Mouse (Mus musculus): ENCODE data around the gene Ube2m. TPM values are rescaled to one million over a fixed set of nuclear protein-coding genes. Genes with fewer than 3 reads are reported as not detected.

The Ube2m gene
- polyA plus RNA-seq, 1 experiment from 2014 or later, result 199 TPM

GRCm38 (mm10) chr7:13001584-13001983, 36.5 kb downstream of the Ube2m start:
- Histone ChIP-seq H3K36me3 (ENCODE audit: control insufficient read depth, insufficient read depth, low read length) (no peaks in the 10 kb centered on the region; the same call in none of the 2 replicates), H3K27me3 (ENCODE audit: control insufficient read depth, insufficient read depth, low read length) (no peaks in the 10 kb centered on the region), H3K9me3 (ENCODE audit: control insufficient read depth, low read length) (no peaks in the 10 kb centered on the region), H3K4me2 (ENCODE audit: low read depth, severe bottlenecking) (no peak overlapping the region), H3K4me3 (ENCODE audit: low read depth, low read length) (no peak overlapping the region), H3K9ac (ENCODE audit: low read length) (no peak overlapping the region), H3K27ac (replicated peaks; ENCODE audit: low read depth, low read length) (no peak overlapping the region), H3K4me1 (ENCODE audit: control insufficient read depth, insufficient read depth, low read length) (no peaks in the 10 kb centered on the region)
- no peak for DNase-seq (ENCODE audit: low spot score)
- 85% methylated on average over 1 of the region's 1 CpGs for WGBS
- ATAC-seq (ENCODE audit: insufficient number of reproducible peaks, low FRiP score, low TSS enrichment, low read depth), result no peak

- DNase-seq (ENCODE audit: low spot score) (no peak), ATAC-seq (ENCODE audit: insufficient number of reproducible peaks, low FRiP score, low TSS enrichment, low read depth) (no peak)
- Histone ChIP-seq H3K4me1 (ENCODE audit: control insufficient read depth, insufficient read depth, low read length) (no peaks in the 10 kb centered on the region), H3K27ac (replicated peaks; ENCODE audit: low read depth, low read length) (no peak within 1 kb of the TSS), H3K4me3 (ENCODE audit: low read depth, low read length) (no peak within 1 kb of the TSS), H3K27me3 (ENCODE audit: control insufficient read depth, insufficient read depth, low read length) (no peaks in the 10 kb centered on the region), H3K36me3 (ENCODE audit: control insufficient read depth, insufficient read depth, low read length) (no peaks in the 10 kb centered on the region; the same call in 1 of the 2 replicates), H3K9ac (ENCODE audit: low read length) (no peak within 1 kb of the TSS), H3K4me2 (ENCODE audit: low read depth, severe bottlenecking) (no peak within 1 kb of the TSS), H3K9me3 (ENCODE audit: control insufficient read depth, low read length) (no peaks in the 10 kb centered on the region)
- WGBS, result 85% methylated on average over 3 of the region's 3 CpGs
Measured at GRCm38 (mm10) chr7:12998851-12999250, 39.2 kb downstream of the Ube2m start, which contains the start of gene Trim28. Gene Trim28 (plus strand): TSS chr7:12999114.

GRCm38 (mm10) chr7:12998053-12998452, 40.0 kb downstream of the Ube2m start, which contains the start of gene Slc27a5:
Gene Slc27a5 (minus strand): TSS chr7:12998192.
- Histone ChIP-seq H3K4me1 (ENCODE audit: control insufficient read depth, insufficient read depth, low read length) (no peaks in the 10 kb centered on the region), H3K27me3 (ENCODE audit: control insufficient read depth, insufficient read depth, low read length) (no peaks in the 10 kb centered on the region), H3K9me3 (ENCODE audit: control insufficient read depth, low read length) (no peaks in the 10 kb centered on the region), H3K36me3 (ENCODE audit: control insufficient read depth, insufficient read depth, low read length) (no peaks in the 10 kb centered on the region), H3K9ac (ENCODE audit: low read length) (no peak within 1 kb of the TSS), H3K4me2 (ENCODE audit: low read depth, severe bottlenecking) (no peak within 1 kb of the TSS), H3K4me3 (ENCODE audit: low read depth, low read length) (no peak within 1 kb of the TSS), H3K27ac (replicated peaks; ENCODE audit: low read depth, low read length) (no peak within 1 kb of the TSS)
- DNase-seq (ENCODE audit: low spot score) (no peak), ATAC-seq (ENCODE audit: insufficient number of reproducible peaks, low FRiP score, low TSS enrichment, low read depth) (no peak)
- 86% methylated on average over 5 of the region's 5 CpGs for WGBS

GRCm38 (mm10) chr7:12997230-12997629, 40.8 kb downstream of the Ube2m start:
- H3K4me3 ChIP-seq (ENCODE audit: low read depth, low read length), result no peak overlapping the region
- no peak overlapping the region for H3K4me2 ChIP-seq (ENCODE audit: low read depth, severe bottlenecking)
- no peaks in the 10 kb centered on the region for H3K4me1 ChIP-seq (ENCODE audit: control insufficient read depth, insufficient read depth, low read length)
- no peak for DNase-seq (ENCODE audit: low spot score)
- H3K9ac ChIP-seq (ENCODE audit: low read length), result no peak overlapping the region
- H3K36me3 ChIP-seq (ENCODE audit: control insufficient read depth, insufficient read depth, low read length), result no peaks in the 10 kb centered on the region
- ATAC-seq (ENCODE audit: insufficient number of reproducible peaks, low FRiP score, low TSS enrichment, low read depth), result no peak
- H3K27ac ChIP-seq (replicated peaks; ENCODE audit: low read depth, low read length), result no peak overlapping the region
- no peaks in the 10 kb centered on the region for H3K9me3 ChIP-seq (ENCODE audit: control insufficient read depth, low read length)
- no peaks in the 10 kb centered on the region for H3K27me3 ChIP-seq (ENCODE audit: control insufficient read depth, insufficient read depth, low read length)
- 66% methylated on average over 5 of the region's 5 CpGs for WGBS

- Histone ChIP-seq H3K9ac (ENCODE audit: low read length) (no peak overlapping the region), H3K4me3 (ENCODE audit: low read depth, low read length) (no peak overlapping the region), H3K9me3 (ENCODE audit: control insufficient read depth, low read length) (no peaks in the 10 kb centered on the region), H3K4me1 (ENCODE audit: control insufficient read depth, insufficient read depth, low read length) (no peaks in the 10 kb centered on the region), H3K36me3 (ENCODE audit: control insufficient read depth, insufficient read depth, low read length) (no peaks in the 10 kb centered on the region), H3K27me3 (ENCODE audit: control insufficient read depth, insufficient read depth, low read length) (no peaks in the 10 kb centered on the region), H3K4me2 (ENCODE audit: low read depth, severe bottlenecking) (no peak overlapping the region), H3K27ac (replicated peaks; ENCODE audit: low read depth, low read length) (no peak overlapping the region)
- DNase-seq (ENCODE audit: low spot score), result no peak
- no peak for ATAC-seq (ENCODE audit: insufficient number of reproducible peaks, low FRiP score, low TSS enrichment, low read depth)
Measured at GRCm38 (mm10) chr7:12995862-12996261, 42.2 kb downstream of the Ube2m start.

- Histone ChIP-seq H3K27ac (replicated peaks; ENCODE audit: low read depth, low read length) (no peak overlapping the region), H3K27me3 (ENCODE audit: control insufficient read depth, insufficient read depth, low read length) (no peaks in the 10 kb centered on the region), H3K9me3 (ENCODE audit: control insufficient read depth, low read length) (no peaks in the 10 kb centered on the region), H3K4me1 (ENCODE audit: control insufficient read depth, insufficient read depth, low read length) (no peaks in the 10 kb centered on the region), H3K4me2 (ENCODE audit: low read depth, severe bottlenecking) (no peak overlapping the region), H3K9ac (ENCODE audit: low read length) (no peak overlapping the region), H3K4me3 (ENCODE audit: low read depth, low read length) (no peak overlapping the region), H3K36me3 (ENCODE audit: control insufficient read depth, insufficient read depth, low read length) (no peaks in the 10 kb centered on the region)
- 88% methylated on average over 10 of the region's 10 CpGs for WGBS
- DNase-seq (ENCODE audit: low spot score) (no peak), ATAC-seq (ENCODE audit: insufficient number of reproducible peaks, low FRiP score, low TSS enrichment, low read depth) (no peak)
Measured at GRCm38 (mm10) chr7:12993148-12993547, 44.9 kb downstream of the Ube2m start.

- Histone ChIP-seq H3K4me2 (ENCODE audit: low read depth, severe bottlenecking) (no peak overlapping the region), H3K4me1 (ENCODE audit: control insufficient read depth, insufficient read depth, low read length) (no peaks in the 10 kb centered on the region), H3K36me3 (ENCODE audit: control insufficient read depth, insufficient read depth, low read length) (no peaks in the 10 kb centered on the region), H3K27me3 (ENCODE audit: control insufficient read depth, insufficient read depth, low read length) (no peaks in the 10 kb centered on the region), H3K27ac (replicated peaks; ENCODE audit: low read depth, low read length) (no peak overlapping the region), H3K4me3 (ENCODE audit: low read depth, low read length) (no peak overlapping the region), H3K9me3 (ENCODE audit: control insufficient read depth, low read length) (no peaks in the 10 kb centered on the region), H3K9ac (ENCODE audit: low read length) (no peak overlapping the region)
- 7% methylated on average over 3 of the region's 3 CpGs for WGBS
- no peak for DNase-seq (ENCODE audit: low spot score)
- ATAC-seq (ENCODE audit: insufficient number of reproducible peaks, low FRiP score, low TSS enrichment, low read depth), result no peak
Measured at GRCm38 (mm10) chr7:12992222-12992621, 45.9 kb downstream of the Ube2m start.

GRCm38 (mm10) chr7:12987409-12988189, 50.5 kb downstream of the Ube2m start:
- Histone ChIP-seq H3K9me3 (ENCODE audit: control insufficient read depth, low read length) (no peaks in the 10 kb centered on the region), H3K36me3 (ENCODE audit: control insufficient read depth, insufficient read depth, low read length) (no peaks in the 10 kb centered on the region), H3K9ac (ENCODE audit: low read length) (no peak overlapping the region), H3K4me2 (ENCODE audit: low read depth, severe bottlenecking) (no peak overlapping the region), H3K27me3 (ENCODE audit: control insufficient read depth, insufficient read depth, low read length) (no peaks in the 10 kb centered on the region), H3K4me1 (ENCODE audit: control insufficient read depth, insufficient read depth, low read length) (no peaks in the 10 kb centered on the region), H3K27ac (replicated peaks; ENCODE audit: low read depth, low read length) (no peak overlapping the region), H3K4me3 (ENCODE audit: low read depth, low read length) (no peak overlapping the region)
- 84% methylated on average over 8 of the region's 8 CpGs for WGBS
- no peak for ATAC-seq (ENCODE audit: insufficient number of reproducible peaks, low FRiP score, low TSS enrichment, low read depth)
- no peak for DNase-seq (ENCODE audit: low spot score)

GRCm38 (mm10) chr7:12986906-12987305, 51.2 kb downstream of the Ube2m start:
- H3K4me3 ChIP-seq (ENCODE audit: low read depth, low read length), result no peak overlapping the region
- no peaks in the 10 kb centered on the region for H3K36me3 ChIP-seq (ENCODE audit: control insufficient read depth, insufficient read depth, low read length)
- ATAC-seq (ENCODE audit: insufficient number of reproducible peaks, low FRiP score, low TSS enrichment, low read depth) (no peak), DNase-seq (ENCODE audit: low spot score) (no peak)
- no peaks in the 10 kb centered on the region for H3K9me3 ChIP-seq (ENCODE audit: control insufficient read depth, low read length)
- no peak overlapping the region for H3K27ac ChIP-seq (replicated peaks; ENCODE audit: low read depth, low read length)
- H3K4me2 ChIP-seq (ENCODE audit: low read depth, severe bottlenecking), result no peak overlapping the region
- no peaks in the 10 kb centered on the region for H3K27me3 ChIP-seq (ENCODE audit: control insufficient read depth, insufficient read depth, low read length)
- 85% methylated on average over 8 of the region's 8 CpGs for WGBS
- no peaks in the 10 kb centered on the region for H3K4me1 ChIP-seq (ENCODE audit: control insufficient read depth, insufficient read depth, low read length)
- H3K9ac ChIP-seq (ENCODE audit: low read length), result no peak overlapping the region

Measured in limb, embryonic 11.5 days (tissue).